In the genomic region with DNA sequence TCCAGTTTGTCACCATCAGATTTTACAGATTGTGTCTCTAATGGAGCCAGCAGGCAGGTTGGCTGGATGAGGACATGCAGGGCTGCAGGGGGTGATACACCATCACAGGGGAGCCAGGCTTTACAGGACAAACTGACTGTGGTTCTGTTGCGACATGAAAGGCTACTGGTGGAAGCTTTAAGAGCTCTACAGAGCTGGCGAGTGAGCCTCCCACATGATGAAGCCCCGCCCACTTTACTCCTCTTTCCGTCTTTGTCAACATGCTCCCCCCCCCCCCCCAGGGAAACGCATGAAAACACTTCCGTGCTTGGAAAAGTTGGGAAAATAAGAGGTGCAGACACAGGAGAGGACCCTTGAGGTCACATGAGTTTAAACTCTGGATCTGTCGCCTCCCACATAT, we compare ENCODE assay signal across 21 mouse cellular contexts. TPM values are rescaled to one million over a fixed set of nuclear protein-coding genes. Genes with fewer than 3 reads are reported as not detected.
"Had no signal": no experiment of that assay in that cellular context is flagged by ENCODE, and none has a peak within 500 bp of the region (broad histone marks: within the 10 kb centered on the region; RNA-seq: fewer than 3 reads in every experiment).

No protein-coding gene starts in this region.

- H3K36me3 ChIP-seq: intestine, embryonic 15.5 days; limb, embryonic 10.5 days; limb, embryonic 13.5 days; liver, embryonic 12.5 days; liver, embryonic 15.5 days; midbrain, embryonic 12.5 days; midbrain, embryonic 15.5 days; neural tube, embryonic 12.5 days; neural tube, embryonic 15.5 days; stomach, embryonic 15.5 days had no signal

- H3K27me3 ChIP-seq: intestine, embryonic 15.5 days; limb, embryonic 13.5 days; liver, embryonic 12.5 days; liver, embryonic 15.5 days; midbrain, embryonic 12.5 days; midbrain, embryonic 15.5 days; neural tube, embryonic 12.5 days; neural tube, embryonic 15.5 days; stomach, embryonic 15.5 days had no signal

- H3K27ac ChIP-seq: intestine, embryonic 15.5 days; limb, embryonic 10.5 days; limb, embryonic 13.5 days; liver, embryonic 12.5 days; liver, embryonic 15.5 days; macrophage; midbrain, embryonic 12.5 days; midbrain, embryonic 15.5 days; neural tube, embryonic 12.5 days; neural tube, embryonic 15.5 days; stomach, embryonic 15.5 days had no signal

- DNase-seq: kidney, adult 2 months; kidney, postnatal 36 days; liver; lung, embryonic 14.5 days; retina, postnatal 1 day; right cerebral cortex, postnatal 25 days; spleen, adult 18-20 months; thymus, adult 2 months; thymus, postnatal 14 days; thymus, postnatal 4 days had no signal

- H3K4me1 ChIP-seq: intestine, embryonic 15.5 days; liver, embryonic 12.5 days; liver, embryonic 15.5 days had no signal

- H3K4me3 ChIP-seq: intestine, embryonic 15.5 days; limb, embryonic 10.5 days; limb, embryonic 13.5 days; liver, embryonic 12.5 days; liver, embryonic 15.5 days; midbrain, embryonic 12.5 days; midbrain, embryonic 15.5 days; neural tube, embryonic 12.5 days; neural tube, embryonic 15.5 days; stomach, embryonic 15.5 days had no signal

RNA-seq across cellular contexts. Expression of a gene that starts 25.6 kb away (rescaled TPM):
- polyA plus RNA-seq: kidney, adult 2 months; liver, embryonic 12.5 days; macrophage; neural tube, embryonic 12.5 days; neural tube, embryonic 15.5 days had no signal
